Mouse (Mus musculus): ENCODE results near the gene Nt5e.
"Not testable (repeated sequence)": the region's sequence is repeated elsewhere in the genome, so short reads cannot be mapped to it uniquely, and the experiment has no call there.

Nt5e gene
- long read RNA-seq, experiment 1, partial matches to known transcripts, result 0 of 1 reads
- long read RNA-seq, experiment 1, other reads (novel, unspliced or antisense), result 1 of 1 reads
- long read RNA-seq, experiment 2, partial matches to known transcripts, result 2 of 6 reads
- long read RNA-seq, experiment 2, other reads (novel, unspliced or antisense), result 2 of 6 reads

DNA sequence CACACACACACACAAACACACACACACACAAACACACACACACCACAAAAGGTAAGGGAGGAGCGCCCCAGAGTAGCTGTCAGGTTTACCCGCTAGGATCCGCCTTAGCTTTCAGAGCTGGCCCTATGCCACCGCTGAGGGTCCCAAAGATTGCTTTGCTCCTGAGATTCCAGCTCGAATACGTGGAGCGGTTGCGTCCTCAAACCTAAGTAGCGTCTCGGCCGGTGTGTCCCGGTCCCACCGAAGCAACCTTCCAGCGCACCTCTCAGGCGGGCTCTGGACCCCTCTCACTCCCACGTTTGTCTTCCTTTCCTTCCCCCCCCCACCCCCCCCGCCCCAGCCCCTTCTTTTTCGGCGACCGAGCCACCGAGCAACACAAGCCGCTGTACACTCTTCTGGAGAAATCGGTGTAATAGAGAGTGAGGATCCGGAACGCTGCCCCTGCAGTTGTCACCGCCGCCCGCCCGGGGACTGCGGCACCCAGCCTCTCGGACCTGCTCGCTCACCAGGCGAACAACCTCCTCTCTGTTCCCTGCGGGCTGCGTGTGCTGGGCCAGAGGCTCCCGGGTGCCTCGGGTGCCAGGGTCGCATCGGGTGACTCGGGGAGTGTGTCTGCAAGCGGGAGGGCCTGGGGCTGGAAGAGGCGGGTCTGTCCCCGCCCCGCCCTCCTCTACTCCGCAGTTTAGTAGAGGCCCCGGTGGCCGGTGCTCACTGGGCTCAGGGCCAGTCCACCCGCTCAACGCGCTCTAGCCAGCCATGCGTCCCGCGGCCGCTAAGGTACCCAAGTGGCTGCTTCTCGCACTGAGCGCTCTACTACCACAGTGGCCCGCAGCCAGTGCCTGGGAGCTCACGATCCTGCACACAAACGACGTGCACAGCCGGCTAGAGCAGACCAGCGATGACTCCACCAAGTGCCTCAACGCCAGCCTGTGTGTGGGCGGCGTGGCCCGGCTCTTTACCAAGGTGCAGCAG, at the start of gene Nt5e:
Nt5e (plus strand) TSS at position 268 of the 972 bp plus-strand sequence.
- intact Hi-C loops (cut with DNase I), result no loop called here

DNA sequence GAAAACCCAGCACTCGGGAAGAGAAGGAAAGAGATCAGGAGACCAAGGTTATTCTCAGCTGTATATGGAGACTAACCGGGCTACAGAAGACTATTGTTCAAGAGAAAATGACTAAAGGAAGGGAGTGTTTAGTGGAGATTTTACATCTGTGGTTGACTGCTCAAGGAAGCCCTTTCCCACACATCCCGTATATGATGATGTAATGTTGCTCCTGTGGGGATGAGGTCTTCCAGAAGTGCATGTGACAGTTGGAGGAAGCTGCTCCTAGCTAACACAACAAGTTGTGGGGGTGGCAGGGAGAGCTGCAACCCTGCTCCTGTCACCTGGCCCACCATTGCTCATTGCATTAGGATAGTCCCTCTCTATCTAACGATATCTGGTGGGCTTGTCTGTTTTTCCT, 49.4 kb upstream of the Nt5e start:
- intact Hi-C loops (cut with DNase I), result no loop called here

DNA sequence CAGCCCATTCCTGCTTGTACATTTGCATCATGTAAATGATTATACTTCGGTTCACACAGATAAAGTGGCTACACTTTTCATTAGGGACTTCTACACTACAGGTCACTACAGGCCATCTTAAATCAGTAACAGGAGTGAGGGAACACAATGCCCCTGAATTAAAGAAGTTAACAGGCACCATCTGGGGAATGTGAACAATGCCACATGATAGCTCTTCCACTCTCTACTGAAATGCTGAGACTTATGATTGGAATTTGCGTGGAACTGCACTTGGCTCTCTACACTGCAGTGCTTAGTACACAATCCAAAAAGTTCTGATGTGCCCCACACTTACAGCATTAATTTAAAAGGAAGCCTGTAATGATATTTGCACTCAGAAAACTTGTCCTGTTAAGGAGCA, 47.3 kb upstream of the Nt5e start:
- intact Hi-C loops (cut with DNase I), result no loop called here

DNA sequence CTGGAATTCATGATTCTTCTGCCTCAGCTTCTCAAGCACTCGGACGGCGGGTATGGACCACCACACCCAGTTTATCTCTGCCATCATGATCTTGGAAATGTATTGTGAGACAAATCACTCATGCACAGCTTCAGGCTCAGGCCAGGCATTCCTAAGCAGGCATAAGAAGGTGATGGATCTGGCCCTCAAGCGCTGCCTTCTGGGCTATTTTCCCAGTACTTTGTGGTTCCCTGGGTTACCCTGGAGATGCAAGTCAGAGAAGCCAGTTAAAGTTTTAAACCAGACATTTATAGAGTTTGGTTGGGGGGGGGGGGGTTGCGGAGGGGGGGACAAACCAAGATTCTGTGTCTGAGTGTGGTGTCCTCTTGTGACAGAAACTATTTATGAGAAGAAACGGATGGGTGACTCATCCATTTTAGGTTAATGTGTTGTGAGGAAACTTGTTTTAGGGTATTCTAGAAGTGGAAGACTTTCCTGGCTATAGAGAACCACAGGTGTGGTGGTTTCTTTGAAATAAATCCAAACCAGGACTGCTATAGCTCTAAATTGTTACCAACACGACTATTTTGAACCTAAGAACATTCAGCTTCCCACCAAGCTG, 37.3 kb upstream of the Nt5e start:
- intact Hi-C loops (cut with DNase I), result loop anchor here (5.0 kb wide), 1 partner anchor 382 kb away; no protein-coding TSS in a partner anchor

DNA sequence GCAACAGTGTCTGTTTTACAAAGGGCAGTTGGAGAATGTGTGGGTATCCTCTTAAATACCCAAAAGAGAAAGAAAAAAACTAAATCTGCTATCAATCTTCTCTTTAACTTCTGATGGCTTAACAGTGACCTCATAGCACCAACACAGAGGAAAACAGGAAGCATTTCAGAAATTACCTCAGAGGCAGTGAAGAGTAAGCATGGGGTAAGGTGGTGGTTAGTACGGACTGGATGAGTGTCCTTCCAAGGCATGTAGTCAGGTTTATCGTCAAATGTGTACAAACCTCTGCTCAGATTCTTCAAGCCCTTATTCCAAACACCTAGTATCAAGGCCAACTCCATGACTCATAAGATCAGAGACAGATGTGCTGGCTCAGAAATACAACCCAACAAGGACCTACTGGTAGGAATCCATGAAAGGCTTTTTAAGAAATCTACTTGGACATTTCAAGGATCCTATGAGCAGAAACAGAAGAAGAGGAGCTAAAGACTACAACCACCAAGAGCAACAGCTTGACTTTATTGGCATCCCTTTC, 34.1 kb upstream of the Nt5e start:
- intact Hi-C loops (cut with DNase I), result loop anchor here (5.0 kb wide), 1 partner anchor 386 kb away; no protein-coding TSS in a partner anchor

DNA sequence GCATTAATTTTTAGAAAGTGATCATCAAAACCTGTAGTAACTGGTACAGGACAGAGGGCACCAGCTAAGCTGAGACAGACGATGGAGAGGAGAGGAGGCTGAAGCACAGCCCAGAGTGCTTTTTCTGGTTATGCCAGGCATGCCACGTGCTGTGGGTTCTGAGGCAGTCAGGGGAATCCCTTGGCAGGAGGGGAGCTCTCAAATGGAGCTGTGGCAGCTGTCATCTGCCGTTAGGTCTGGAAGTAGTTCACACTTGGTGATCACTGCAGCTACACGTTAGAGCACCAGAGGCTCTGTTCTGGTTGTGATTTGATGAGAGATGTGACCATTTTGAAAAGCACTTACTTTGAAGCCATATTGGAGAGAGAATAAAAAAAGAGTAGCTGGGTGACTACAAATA, 31.2 kb upstream of the Nt5e start:
- intact Hi-C loops (cut with DNase I), result no loop called here

DNA sequence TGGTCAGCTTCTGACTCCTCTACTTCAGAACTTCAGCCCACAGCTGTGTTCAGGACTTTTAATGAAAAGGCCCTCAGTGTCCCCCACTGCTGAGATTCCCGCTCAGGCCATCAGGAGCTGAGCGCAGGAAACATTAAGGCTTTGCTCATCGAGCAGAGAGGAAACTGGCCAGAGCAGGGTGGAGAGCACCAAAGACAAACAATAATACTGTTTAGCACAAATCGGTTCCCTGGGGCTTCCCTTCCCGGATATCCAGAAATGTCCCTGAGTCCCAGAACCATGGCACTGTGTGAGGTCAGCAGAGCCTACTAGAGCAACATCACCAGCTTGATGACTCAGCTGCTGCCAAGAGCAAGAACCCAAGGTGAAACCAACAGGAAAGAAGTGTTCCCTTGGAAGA, 30.7 kb upstream of the Nt5e start:
- intact Hi-C loops (cut with DNase I), result no loop called here

DNA sequence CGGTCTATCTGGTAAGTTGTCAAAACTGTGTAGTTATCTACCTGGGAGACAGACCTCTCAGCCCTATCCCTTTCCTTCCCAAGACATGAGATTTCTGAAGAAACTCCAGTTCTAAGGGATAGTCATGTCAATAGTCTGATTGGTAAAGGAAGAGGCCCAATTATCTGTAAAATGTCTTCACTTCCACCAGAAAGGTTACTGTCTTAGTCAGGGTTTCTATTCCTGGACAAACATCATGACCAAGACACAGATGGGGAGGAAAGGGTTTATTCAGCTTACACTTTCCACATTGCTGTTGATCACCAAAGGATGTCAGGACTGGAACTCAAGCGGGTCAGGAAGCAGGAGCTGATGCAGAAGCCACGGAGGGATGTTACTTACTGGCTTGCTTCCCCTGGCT, 29.8 kb upstream of the Nt5e start:
- intact Hi-C loops (cut with DNase I), result not testable (repeated sequence)

DNA sequence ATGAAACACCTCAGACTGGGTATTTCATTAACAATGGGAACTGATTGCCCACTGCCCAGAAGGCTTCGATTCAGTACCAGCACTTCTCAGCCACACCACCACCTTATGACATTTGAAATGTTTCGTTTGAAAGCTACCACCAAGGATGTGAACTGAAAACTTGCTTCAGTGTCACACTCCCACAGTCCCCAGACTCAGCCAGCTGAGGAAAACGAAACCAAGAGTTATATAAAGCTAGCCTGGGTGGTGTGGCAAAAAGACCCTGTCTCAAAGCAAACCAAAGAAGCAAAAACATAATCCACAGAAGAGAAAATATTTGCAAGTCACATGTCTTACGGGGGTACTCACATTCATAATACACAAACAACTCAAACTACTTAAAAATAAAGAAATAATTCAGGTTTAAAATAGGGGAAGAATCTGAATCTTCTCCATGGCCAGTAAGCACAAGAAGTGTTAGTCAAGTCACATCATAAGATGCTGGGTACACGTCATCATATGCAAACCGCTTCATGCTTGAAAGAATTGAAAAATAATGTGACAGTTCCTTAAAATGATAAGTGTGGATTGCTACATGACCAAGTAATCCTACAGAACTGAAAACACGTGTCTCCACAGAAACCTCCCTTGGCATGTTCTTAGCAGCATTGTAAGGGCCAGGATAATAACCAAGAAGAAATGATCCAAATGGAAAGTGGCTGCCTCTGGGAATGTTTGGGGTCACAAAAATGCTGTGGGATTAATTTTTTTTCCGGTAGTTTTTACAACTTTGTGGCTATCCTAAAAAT, 28.9 kb upstream of the Nt5e start:
- intact Hi-C loops (cut with DNase I), result no loop called here

DNA sequence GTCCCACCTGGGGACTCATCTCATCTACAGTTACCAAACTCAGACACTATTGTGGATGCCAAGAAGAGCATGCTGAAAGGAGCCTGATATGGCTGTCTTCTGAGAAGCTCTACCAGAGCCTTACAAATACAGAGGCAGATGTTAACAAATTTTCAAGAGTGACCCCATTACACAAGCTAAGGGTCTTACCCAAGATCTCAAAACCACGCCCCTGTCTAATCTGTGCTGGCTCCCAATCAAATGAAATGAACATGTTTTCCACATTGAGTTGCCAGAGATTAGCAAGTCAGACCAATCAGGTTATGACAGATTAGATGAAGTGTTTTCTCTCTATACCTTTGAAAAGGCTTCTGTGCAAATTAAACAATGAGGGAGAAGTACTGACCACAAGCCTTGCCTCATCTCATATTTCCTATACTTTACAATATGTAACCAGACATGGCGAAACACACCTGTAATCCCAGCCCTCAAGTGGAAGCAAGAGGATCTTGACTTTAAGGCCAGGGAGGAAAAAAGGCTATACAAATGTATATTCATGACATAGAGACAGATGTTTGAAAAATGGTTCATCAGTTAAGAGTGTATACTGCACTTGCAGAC, 19.9 kb upstream of the Nt5e start:
- intact Hi-C loops (cut with DNase I), result no loop called here

DNA sequence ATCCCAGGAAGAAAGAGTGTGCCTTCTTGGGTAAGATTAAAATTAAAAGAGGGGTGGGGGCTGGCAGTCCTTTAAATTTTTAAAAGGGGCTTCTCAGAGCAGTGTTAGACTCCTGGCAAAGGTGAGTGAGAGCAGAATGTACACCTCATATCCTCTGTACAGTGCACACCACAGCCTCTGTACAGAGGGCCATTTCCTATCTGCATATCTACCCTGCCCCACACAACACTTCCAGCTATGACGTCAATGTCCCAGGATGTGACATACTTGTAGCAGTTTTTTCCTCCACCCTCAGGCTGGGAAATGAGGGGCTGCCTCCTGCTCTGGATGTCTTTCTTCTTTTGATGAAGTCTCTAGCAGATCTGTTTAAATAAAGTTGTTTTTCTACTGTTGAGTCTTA, 17.9 kb upstream of the Nt5e start:
- intact Hi-C loops (cut with DNase I), result no loop called here

DNA sequence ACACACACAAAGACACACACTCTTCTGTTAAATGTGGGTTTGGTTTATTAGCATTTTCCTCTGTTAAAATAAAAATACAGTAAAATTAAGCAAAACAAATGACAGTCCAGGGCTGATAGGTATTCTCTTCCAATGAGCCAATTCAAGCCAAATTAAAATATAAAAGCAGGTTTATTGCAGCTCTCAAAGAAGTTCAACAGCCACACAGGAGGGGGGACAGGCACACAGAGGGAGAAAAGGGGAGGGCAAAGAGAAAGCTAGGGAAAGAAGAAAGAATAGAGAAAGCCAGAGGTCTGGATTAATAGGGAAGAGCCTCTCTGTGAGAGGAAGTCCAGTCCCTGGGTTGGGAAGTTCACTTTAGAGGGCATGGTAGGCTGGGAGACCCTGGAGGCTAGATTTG, 7.8 kb upstream of the Nt5e start:
- intact Hi-C loops (cut with DNase I), result no loop called here

DNA sequence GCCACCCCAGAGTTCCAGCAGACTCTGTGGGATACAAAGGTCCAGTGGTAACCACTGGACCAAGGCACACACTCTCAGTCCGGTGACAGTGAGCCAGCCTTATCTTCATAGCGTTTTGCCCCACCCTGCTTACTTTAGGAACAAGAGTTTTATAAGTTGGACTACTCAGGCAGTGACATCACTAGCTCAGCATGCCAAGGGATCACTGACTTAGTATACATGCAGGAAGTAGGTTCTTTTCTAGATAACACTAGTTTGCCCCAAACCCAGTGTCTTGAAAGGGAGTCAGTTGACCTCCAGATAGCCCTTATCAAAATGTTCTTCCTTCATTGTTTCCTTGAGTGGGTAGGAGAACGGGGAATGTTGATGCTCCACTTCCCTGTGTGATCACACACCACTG, 2.4 kb upstream of the Nt5e start:
- intact Hi-C loops (cut with DNase I), result no loop called here

DNA sequence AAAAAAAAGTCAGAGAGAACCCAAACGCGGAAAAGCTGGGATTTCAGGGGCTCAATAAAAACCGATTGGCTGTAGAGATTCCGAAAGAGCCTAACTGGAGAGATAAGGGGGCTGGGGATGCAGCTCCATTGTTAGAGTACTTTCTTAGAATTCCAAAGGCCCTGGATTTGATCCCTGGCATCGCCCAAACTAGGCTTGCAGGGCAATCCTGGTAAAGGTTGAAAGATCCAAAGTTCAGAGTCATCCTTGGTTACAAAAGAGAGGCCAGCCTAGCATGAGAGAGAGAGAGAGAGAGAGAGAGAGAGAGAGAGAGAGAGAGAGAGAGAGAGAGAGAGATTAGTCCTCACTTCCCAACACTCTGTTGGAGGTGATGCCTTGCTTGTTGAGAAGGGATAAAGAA, 1.7 kb downstream of the Nt5e start:
- intact Hi-C loops (cut with DNase I), result no loop called here

DNA sequence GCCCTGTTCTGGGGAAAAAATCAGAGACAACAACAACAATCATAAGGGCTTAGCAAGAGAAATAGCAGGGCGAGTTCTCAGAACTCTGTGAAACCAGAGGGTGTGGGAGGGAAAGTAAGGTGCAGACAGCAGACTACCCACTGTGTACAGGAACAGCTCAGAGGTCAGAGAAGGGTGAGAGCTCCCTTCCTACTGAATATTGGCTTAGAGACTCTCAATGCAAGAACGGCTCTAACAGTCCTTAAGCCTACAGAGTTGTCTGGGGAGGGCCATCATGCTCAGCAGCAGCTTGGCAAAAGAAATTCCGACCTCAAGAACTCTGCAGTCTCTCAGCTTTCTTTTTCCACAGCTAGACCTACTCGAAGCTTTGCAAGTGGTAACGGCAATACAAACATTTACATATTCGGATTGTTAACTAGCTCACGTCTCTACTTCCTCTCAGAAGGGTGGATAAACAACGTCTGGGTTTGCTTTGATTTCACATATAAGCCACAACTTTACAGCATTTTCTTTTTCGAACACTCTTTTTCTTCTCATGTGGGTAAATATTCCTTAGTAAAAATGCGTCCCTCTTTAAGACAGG, 2.3 kb downstream of the Nt5e start:
- intact Hi-C loops (cut with DNase I), result no loop called here

DNA sequence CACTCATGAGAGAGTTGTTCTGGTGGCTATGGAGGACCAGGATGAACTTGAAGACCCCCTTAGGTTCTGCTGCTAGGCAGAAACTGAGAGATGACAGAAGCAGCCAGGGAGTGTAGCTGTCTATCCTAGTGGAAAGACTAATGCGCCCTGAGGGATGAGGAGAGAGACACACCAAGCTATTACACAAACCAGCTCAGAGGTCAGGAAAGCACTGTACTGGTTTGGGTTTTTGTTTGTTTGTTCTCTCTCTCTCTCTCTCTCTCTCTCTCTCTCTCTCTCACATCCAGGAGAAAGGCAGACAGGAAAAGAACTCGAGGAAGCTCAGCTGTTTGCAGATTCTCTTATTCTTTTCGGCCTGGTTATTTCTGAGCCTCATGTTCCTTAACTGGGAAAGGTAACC, 3.3 kb downstream of the Nt5e start:
- intact Hi-C loops (cut with DNase I), result no loop called here

DNA sequence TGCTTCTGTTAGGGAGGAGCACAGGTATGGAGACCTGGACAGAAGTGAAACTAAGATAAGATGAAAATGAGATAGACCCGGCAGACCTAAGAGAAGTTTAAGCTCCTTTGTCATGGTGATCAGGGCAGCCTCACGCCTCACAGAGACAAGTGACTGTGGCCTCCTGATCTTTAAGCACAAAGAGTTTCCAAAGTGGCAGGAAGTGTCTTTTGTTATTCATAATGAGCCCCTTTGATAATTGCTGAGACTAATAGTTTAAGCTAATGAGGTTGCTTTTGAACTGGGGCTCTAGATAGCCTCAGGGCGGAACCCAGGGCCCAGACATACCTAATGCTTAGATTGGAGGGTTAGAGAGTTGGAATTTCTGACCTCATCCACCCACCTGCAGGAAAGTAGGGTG, 5.5 kb downstream of the Nt5e start:
- intact Hi-C loops (cut with DNase I), result no loop called here

DNA sequence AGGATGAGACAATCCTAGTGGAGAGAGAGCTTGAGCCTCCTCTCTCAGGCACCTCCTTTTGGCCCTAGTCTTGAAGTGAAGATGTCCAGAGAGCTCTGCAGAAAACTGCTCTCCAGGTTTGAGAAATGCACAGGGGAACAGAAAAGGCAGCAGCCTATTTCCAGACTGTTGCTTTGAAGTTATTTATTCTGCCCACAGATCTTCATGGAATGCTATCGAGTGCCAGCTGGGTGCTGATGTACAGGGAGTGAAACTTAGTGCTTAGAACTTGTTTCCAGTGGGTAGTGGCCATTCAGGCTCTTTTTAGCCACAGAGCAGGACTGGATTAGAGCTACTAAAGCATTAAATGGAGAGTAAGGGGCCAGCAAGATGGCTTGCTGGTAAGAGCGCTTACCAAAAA, 8.8 kb downstream of the Nt5e start:
- intact Hi-C loops (cut with DNase I), result no loop called here

DNA sequence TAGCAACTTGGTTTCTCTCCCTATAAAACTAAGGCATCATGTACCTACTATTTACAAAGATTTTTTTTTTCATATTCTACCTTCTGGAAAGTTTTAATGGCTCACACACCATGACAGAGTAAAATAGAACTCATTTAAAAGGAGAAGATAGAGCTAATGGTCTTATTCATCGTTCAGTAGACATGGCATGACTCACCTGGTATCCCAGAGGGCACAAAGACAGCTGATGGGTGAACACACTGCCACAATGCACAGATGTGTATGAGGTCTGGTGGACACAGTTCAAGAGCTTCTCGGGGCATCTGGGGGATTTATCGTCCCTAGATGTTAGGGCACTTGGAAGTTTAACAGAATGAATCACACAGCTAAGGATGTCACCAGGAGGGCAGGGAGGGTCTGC, 13.8 kb downstream of the Nt5e start:
- intact Hi-C loops (cut with DNase I), result no loop called here

DNA sequence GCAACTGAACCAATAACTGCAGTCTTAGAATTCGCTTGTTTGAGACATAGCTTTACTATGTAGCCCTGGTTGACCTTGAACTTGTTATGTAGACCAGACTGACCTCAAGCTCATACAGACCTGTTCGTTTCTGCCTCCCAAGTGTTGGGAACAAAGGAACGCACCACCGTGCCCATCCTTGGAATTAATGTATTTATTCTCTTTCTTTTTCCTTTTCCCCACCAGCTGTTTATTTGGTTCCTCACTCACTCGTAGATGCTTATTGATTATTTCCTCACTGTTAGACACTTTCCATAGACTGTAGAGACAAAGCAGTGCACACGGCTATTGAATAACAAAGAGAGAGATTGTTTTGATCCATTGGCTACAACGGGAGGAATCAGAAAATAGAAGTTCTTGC, 15.2 kb downstream of the Nt5e start:
- intact Hi-C loops (cut with DNase I), result no loop called here

DNA sequence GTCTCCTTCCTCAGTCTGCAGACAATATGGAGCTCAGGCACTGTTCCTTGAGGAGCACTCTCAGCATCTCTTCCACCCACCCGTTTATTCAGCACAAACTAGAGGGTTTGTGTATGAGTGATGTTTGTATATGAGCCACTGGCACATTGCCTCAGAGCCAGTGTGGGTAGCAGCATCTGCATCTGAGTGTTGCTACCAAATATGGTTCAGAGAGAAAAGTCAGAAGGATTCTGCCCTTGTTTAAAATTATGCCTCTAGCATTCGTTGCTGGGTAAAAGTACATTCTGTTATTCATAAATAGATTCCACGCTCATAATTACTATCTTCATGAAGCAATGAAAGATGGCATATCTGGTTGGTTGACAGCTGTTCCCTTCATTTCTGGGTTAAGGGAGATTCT, 15.7 kb downstream of the Nt5e start:
- intact Hi-C loops (cut with DNase I), result no loop called here
